Mouse (Mus musculus): ENCODE measurements around the gene Tle1.

Gene Tle1

GRCm38 (mm10) chr4:72165765-72166164 lies 35.0 kb downstream of the Tle1 start:
- no peak for DNase-seq (ENCODE audit: low spot score)

GRCm38 (mm10) chr4:72162445-72163218 lies 38.1 kb downstream of the Tle1 start:
- DNase-seq (ENCODE audit: low spot score), result no peak

- DNase-seq (ENCODE audit: low spot score), result no peak
Observed at GRCm38 (mm10) chr4:72160102-72160511, 40.6 kb downstream of the Tle1 start.

- DNase-seq (ENCODE audit: low spot score), result no peak
Observed at GRCm38 (mm10) chr4:72157931-72158371, 42.8 kb downstream of the Tle1 start.

GRCm38 (mm10) chr4:72150460-72151131 lies 50.1 kb downstream of the Tle1 start:
- DNase-seq (ENCODE audit: low spot score), result no peak

- DNase-seq (ENCODE audit: low spot score), result no peak
Observed at GRCm38 (mm10) chr4:72146003-72146402, 54.7 kb downstream of the Tle1 start.

- no peak for DNase-seq (ENCODE audit: low spot score)
Observed at GRCm38 (mm10) chr4:72144541-72144940, 56.2 kb downstream of the Tle1 start.

- DNase-seq (ENCODE audit: low spot score), result no peak
Observed at GRCm38 (mm10) chr4:72140706-72141105, 60.0 kb downstream of the Tle1 start.

- DNase-seq (ENCODE audit: low spot score), result no peak
Observed at GRCm38 (mm10) chr4:72139475-72140120, 61.1 kb downstream of the Tle1 start.

- DNase-seq (ENCODE audit: low spot score), result no peak
Observed at GRCm38 (mm10) chr4:72138264-72139080, 62.2 kb downstream of the Tle1 start.

GRCm38 (mm10) chr4:72132646-72133045 lies 68.1 kb downstream of the Tle1 start:
- DNase-seq (ENCODE audit: low spot score), result no peak

- DNase-seq (ENCODE audit: low spot score), result no peak
Observed at GRCm38 (mm10) chr4:72127596-72127995, 73.1 kb downstream of the Tle1 start.

- DNase-seq (ENCODE audit: low spot score), result no peak
Observed at GRCm38 (mm10) chr4:72124790-72125189, 75.9 kb downstream of the Tle1 start.

- DNase-seq (ENCODE audit: low spot score), result no peak
Observed at GRCm38 (mm10) chr4:72122837-72123236, 77.9 kb downstream of the Tle1 start.

GRCm38 (mm10) chr4:72122343-72122742 lies 78.4 kb downstream of the Tle1 start:
- no peak for DNase-seq (ENCODE audit: low spot score)

- DNase-seq (ENCODE audit: low spot score), result no peak
Observed at GRCm38 (mm10) chr4:72120050-72120449, 80.7 kb downstream of the Tle1 start.

- DNase-seq (ENCODE audit: low spot score), result no peak
Observed at GRCm38 (mm10) chr4:72105702-72106101, 95.0 kb downstream of the Tle1 start.

GRCm38 (mm10) chr4:72104186-72104585 lies 96.5 kb downstream of the Tle1 start:
- no peak for DNase-seq (ENCODE audit: low spot score)

- DNase-seq (ENCODE audit: low spot score), result no peak
Observed at GRCm38 (mm10) chr4:72087811-72088210, 112.9 kb downstream of the Tle1 start.

- DNase-seq (ENCODE audit: low spot score), result no peak
Observed at GRCm38 (mm10) chr4:72069111-72069534, 131.6 kb downstream of the Tle1 start.

- DNase-seq (ENCODE audit: low spot score), result no peak
Observed at GRCm38 (mm10) chr4:72067937-72068336, 132.8 kb downstream of the Tle1 start.
